Mouse (Mus musculus) cerebellum, postnatal 36 days (tissue): ENCODE results near the gene Hspb7.
A peak's percentile ranks its signal among the peaks of the same experiment; 100 is the strongest.

ENCODE experiments used
- DNase-seq, 2 experiments: peaks; one replicate each; pipeline ENCODE4 v3.0.0; 2021 to 2022; ENCODE audit warnings: mixed read lengths in 2 of 2

The Hspb7 gene

DNA sequence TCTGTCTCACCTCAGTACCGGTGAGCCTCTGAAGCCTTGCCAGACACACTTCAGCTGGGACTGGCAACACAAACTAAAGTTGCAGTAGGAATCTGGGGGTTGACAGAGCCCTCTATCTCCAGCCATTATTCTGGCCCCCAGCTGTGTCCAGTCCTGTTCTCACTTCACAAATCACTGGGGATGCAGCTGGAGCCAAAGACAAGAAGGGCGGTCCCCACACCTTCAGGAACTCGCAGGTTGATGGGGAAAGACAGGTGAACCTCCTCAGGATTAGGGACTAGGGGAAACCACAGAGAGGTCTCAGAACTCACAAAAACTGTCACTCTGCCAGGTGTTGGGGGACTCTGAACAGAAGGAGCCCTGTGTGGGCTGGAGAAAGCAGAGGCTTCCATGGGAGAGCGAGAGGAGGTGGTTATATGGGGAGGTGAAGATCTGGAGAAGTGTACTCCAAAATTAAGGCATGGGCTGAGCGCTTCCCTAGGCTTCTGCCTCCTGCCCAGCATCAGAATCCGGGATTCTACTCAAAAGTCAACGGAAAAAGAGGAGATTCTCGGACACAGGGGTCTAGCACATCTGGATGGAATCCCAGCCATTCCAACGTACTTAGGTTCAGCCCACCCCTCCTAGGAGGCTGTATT lies at the start of gene Hspb7:
Hspb7 (plus strand) TSS at position 588 of the 638 bp plus-strand sequence.
- DNase-seq: no peak

DNA sequence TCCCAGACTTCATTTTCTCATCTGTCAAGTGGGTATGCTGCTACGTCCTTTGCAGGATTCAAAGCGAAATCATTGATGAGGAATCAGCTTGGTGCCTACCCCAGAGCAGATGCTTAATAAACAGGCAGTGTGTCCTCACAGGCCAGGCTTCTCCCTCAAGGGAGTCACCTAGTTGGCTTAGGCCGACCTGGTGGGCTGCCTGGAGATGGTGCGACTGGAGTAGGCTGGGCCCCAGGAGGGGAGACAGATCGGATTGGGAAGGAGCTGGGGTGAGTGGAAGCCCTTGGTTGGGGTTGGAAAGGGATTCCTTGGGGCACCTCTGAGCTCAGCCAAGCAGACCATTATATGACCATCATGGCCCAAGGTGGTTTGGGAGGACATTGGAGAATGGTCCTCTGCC lies 48.2 kb upstream of the Hspb7 start:
- DNase-seq: no peak

DNA sequence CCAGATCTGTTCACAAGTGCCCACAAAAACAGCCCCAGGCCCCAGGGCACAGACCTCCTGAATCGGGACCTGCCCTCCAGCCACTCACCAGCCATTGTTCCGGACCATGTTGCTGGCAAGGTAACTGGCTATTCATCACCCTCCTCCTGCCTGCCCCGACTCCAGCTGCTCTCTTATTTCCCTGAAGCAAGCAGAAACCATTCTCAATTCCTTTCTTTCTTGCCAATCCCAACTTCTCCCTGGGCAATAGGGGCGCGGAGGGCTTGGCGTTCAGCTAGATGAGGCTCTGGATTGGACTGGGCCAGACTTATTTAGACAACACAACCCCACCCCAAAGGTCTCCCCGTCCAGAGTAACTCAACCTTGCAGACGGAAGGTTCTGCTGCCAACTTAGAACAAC lies 40.9 kb upstream of the Hspb7 start:
- DNase-seq: no peak

DNA sequence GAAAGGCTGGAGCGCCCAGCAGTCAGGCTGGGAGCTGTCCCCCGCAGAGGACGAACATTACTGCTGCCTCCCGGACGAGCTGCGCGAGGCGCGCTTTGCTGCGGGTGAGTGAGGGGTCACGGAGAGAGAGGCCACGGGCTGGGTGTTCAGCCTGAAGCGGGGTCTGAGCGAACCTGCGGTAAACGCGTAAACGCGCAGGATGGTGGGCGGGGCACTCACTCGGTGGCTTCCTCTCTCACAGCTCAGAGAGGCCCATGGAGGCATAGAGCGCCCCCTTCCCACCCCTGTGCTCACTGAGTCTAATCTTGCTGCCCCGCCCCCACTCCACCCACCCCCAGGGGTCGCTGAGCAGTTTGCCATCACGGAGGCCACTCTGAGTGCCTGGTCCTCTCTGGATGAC lies 38.2 kb upstream of the Hspb7 start:
- no peak for DNase-seq

DNA sequence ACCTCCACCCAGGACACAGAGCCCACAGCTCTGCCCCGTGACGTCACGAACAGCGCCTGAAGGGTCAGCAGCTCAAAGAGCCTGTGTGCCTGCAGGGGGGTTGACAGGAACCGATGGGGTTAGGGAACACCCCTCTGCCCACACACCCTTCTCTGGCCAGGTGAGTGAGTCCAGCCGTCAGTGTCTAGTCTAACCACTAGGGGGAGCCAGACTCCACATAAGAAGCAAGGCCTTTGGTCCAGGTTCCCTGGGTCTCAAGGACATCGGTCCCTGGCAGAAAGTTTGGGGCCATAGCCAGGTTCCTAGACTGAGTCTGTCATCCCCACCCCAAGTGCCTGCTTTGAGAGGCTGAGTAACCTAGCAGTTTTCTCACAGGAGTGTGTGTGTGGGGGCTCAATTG lies 35.3 kb upstream of the Hspb7 start:
- peak; percentile 46 to 55 for DNase-seq

DNA sequence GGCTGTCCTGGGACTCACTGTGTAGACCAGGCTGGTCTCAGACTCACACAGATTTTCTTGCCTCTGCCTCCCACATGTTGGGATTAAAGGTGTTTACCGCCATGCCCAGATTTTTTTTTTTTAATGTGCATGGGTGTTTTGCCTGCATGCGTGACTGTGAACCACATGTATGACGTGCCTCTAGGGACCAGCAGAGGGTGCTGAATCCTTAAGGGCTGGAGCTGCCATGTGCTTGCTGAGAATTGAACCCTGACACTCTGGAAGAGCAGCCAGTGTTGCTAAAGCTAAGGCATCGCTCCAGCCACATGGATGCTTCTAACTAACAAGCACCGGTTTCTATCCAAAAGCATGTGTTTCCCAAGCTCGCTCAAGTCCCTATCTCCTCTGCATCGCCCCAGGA lies 34.4 kb upstream of the Hspb7 start:
- no peak for DNase-seq

DNA sequence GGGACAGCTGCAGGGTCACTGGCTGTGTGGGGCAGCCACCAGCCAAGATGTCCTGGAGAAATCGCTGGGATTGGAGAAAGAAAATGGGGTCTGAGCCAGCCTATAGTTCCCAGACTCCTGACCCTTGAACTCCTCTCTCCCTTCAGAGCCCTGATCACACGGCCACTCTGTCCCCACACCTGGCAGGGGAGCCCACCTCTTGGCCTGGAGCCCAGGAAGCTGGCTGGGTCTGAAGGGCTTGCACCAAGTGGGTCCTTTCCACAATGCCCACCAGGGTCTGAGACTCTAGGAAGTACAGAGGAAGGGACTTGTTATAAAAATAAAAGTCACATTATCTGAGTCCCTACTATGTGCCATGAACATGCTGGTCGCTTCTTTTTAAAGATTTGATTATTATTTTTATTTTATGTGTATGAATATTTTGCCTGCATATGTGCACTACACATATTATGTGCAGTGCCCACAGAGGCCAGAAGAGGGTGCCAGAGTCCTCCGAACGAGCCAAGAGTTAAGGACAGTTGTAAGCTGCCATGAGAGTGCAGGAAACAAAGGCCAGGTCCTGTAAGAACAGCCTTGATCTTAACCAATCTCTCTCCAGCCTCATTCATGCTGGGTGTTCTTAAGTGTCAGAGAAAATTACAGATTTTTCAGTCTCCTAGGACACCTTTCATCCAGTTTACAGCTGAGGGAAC lies 33.3 kb upstream of the Hspb7 start:
- DNase-seq: peak; percentile 66 to 73

DNA sequence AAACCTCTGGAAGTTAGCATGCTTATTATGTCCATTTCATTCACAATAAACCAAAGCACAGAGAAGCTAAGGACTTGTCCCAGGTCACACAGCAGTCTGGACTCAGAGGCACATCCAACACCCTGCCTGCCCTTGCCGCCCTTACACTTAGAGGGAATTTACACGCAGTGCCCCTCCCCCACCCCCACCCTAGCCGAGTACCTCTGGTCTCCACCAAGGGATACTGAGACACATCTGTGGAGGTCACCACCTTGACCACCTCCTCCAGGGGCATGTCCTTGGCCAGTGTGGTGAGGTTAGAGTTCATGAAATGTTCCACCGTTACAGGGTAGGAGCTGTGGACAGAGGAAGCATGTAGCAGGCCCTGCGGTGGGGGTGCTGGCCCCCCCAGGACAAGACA lies 32.6 kb upstream of the Hspb7 start:
- no peak for DNase-seq

DNA sequence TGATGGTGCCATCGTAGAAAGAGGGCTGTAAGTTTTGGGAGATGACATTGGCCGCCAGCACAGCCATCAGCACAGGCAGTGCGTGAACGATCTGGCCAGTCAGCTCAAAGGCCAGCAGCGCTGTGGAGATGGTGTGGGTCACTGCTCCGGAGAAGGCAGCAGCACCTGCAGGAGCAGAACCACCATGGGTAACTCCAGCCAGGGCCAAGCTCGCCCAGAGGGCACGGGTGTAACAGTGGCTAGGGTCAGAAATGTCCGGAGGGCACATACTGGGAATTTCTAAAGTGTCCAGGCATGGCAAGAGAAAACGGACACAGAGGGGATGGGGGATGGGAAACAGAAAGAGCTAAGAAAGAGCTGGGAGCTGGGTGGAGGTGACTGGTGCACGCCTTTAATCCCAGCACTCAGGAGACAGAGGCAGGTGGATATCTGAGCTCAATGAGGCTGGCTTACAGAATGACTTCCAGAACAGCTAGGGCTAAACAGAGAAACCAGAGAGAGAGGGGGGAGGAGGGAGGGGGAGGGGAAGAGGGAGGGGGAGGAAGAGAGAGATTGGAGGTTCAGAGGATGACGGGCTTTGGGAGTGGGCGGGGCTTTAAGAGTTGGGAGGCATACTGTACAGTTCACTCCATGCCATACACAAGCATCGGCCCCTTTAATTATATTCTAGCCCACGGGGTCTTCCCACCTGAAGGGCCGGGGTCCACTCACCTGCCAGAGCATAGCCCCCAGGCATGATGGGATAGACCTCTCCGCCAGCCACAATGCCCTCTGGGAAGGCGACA lies 31.0 kb upstream of the Hspb7 start:
- DNase-seq: no peak

DNA sequence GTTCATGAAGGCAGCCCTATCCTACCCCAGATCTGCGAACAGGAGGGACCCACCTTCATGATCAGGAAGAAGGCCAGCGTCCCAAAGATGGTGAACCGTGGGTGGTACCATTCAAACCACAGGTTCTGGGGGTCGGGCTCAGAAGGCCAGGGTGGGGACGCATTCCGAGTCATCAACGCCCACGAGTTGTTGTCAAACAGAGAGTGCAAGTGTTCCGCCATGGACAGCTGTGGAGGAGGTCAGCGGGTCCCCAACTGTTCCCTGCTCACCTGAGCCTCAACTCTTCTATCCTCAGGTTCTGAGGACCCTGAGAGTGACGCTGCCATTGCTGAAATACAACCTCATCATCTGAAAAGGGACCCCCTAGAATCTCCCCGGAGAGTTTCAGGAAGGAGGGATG lies 29.3 kb upstream of the Hspb7 start:
- no peak for DNase-seq

DNA sequence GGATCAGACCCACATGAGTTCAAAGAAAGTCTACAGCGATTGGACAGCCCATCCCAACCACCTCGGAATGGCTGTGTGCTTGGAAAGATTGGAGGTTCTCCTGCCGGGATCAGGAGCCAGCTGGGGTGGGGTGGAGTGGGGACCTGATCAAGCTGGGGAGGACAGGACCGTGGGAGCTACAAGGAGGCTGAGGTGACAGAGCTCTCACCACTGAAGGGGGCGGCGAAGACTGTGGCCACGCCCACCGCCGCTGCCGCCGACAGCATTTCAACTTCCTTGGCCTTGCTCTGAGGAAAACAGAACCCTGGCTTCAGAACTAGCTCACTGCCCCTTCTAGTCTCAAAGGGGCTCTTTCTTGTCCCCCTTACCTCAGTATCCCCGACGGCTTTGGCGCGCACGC lies 25.8 kb upstream of the Hspb7 start:
- DNase-seq: no peak

DNA sequence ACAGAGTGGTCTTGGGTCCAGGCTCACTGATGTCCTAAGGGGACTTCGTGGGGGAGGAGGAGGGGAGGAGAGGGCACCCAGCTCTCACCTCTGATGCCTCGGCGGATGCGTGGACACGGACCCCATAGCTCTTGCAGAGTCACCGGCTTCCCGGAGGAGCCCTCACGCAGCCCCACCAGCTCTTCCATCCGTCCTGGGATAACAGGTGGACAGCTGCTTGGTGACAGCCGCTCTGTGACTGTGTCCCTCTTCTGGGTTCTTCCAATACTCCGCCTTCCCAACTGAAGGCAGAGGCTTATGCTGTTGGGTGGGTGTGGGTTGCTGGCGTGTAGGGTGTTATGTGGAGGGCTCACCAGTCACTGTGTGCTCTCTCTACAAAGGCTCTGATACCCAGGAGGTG lies 22.7 kb upstream of the Hspb7 start:
- no peak for DNase-seq

DNA sequence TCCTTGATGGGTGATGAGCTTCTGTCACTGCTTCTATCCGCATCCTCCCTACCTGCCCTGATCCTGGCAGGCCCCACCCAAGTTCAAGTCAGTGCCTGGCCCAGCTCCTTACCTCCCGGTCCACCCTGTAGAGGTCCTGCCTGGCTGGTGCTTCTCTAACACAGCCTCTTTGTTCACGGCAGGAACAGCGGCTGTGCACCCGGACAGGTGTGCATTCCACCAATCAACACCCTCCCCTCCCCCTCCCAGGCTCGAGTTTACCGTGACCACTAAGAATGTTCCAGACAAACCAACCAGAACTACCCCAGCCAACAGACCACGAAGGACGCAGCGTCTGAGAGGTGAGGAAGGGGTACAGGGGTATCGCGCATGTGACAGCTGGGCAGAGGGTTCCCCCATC lies 22.0 kb upstream of the Hspb7 start, which contains the start of gene Clcnka:
Clcnka (minus strand) TSS at position 180 of the 400 bp plus-strand sequence.
- no peak for DNase-seq

DNA sequence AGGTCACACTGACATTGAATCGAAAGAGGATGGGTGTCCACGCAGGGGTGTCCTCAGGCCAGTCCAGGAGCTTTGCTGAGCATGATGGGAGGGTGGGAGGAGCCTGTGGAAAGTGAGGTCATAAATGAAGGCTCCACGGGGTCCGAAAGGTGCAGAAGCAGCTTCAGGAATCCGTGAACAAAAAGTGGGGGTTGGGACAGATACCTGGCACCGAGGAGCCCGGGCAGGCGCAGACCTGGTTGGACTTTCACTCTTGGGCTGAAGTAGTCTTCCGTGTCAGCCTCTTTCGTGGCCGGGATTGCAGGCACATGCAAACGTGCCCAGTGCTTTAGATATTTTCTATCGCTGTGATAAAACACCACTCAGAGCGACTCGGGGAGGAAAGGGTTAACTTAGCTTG lies 20.4 kb upstream of the Hspb7 start:
- DNase-seq: no peak

DNA sequence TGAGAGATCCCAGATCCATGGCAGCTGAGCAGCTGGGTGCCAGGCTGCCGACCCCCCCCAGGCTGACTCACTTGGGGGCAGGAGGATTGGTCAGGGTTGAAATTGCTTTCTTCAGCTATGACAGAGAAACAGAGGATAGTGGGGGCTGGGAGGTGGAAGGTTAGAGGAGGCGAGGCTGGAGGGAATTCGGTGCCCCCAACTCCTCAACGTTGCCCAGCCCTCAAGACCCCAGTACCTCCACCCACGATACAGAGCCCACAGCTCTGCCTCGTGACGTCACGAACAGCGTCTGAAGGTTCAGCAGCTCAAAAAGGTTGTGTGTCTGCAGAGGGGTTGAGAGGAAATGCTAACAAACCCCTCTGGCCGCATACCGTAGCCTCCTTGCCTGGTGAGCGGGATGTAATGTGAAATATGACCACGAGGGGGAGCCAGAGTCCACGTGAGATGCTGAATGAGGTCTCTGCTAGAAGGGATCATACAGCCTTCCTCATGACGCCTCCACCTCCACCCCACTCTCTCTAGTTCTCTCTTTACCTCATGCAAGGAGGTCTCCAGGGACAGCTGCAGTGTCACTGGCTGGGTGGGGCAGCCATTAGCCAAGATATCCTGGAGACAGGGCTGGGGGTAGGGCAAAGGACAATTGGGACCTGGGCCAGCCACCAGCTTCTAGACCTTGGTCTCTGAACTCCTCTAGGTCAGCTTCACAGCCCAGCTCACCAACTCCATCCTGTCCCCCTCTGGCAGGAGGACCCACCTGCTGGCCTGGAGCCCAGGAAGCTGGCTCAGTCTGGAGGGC lies 15.9 kb upstream of the Hspb7 start:
- DNase-seq: peak; percentile 86 to 94

DNA sequence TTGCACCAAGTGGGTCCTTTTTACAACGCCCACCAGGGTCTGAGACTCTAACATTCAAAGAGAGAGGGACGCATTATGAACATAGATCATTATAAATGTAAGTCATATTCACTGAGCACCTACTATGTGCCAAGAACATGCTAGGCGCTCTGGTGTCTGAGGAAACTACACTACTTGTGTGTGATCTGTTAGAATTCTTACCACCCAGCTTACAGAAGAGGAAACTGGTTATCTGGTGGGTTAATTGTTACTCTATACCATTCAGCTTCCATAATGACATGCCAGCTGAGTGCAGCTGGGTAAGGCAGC lies 15.3 kb upstream of the Hspb7 start:
- DNase-seq: no peak

DNA sequence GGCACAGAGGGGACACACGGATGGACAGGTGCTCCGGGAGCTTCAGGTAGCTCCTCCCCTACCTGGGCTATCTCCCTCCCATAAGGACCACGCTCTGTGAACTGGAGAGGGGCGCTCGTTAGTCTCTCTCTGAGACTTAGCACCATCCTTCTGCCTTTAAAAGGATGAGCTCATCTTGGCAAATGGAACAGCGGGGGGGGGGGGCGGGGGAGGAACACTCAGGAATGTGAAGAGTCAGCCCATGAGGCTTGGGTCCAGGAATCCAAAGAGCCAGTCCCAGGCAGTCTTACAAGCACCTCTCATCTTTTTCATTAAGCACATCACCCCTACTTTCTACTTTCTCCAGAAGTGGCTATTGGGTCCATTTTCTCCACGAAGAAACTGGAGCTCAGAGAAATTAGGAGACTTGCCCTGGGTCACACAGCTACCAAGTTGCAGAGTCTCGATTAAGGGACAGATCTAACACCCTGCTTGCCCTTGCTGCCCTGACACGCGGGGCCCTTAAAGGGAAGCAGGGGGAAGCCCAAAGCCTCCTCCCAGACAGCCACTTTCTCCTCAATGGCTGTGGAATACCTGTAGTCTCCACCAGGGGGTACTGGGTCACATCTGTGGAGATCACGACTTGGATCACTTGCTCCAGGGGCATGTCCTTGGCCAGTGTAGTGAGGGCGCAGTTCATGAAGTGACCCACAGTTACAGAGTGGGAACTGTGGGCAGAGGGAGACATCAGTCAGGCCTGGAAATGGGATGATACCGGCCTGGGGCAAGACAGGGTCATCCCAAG lies 13.9 kb upstream of the Hspb7 start:
- no peak for DNase-seq

DNA sequence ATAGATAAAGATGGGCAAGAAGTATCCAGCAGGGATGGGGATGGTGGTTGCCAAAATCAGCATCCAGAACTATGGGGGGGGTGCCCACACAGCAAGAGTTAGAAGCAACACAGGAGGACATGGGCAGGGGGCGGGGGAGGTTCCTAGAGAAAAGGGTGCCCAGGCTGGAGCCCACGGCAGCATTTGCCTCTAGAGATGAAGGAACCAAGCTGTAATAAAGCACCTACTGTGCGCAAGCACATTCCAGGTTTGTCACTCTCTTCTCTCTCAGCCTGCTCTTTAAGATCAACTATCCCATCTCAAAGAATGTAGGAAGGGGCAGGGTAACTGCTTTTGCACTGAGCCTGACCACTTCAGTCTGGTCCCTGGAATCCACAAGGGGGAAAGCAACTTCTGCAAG lies 12.0 kb upstream of the Hspb7 start:
- DNase-seq: no peak

DNA sequence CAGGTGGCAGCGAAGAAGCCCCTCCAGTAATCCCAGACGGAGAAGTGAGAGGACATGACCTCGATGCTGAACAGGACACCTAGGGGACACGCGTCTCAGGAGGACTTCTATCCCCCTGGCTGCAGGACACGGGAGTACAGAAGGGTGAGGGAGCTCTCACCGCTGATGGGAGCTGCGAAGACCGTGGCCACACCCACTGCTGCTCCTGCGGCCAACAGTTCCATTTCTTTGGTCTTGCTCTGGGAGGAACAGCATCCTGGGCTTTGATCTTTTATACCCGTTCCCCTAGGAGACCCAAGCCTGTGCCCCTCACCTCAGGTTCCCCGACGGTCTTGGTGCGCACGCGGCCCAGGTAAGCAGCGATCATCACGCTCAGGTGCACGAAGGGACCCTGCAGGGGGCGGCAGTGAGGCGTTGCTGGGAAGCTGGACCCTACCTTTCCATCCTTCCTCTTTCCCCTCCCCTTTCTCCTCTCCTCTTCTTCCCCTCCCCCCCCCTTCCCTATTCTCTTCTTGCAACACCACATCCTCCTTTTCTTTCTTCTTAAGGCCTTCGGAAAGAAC lies 9.1 kb upstream of the Hspb7 start:
- DNase-seq: peak in 1 of 2 experiments; percentile 28

DNA sequence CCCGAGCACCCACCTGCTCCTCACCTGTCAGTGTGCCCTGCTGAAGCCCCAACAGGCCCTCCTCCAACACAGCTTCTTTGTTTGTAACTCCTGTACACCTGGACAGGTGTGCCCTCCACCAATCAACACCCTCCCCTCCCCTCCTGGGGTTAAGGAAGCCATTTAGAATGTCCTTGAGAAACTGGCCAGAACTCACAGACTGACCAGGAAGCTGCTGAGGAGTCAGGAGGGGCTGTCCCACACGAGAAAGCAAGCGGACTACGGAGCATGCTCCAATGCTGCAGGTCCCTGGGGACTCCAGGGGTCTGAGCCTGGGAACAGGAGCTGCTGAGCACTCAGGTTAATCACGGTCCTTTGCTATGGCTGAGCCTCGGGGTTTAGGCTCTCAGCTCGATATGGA lies 4.7 kb upstream of the Hspb7 start, which contains the start of gene Clcnkb:
Clcnkb (minus strand) TSS at position 91 of the 400 bp plus-strand sequence.
- no peak for DNase-seq

DNA sequence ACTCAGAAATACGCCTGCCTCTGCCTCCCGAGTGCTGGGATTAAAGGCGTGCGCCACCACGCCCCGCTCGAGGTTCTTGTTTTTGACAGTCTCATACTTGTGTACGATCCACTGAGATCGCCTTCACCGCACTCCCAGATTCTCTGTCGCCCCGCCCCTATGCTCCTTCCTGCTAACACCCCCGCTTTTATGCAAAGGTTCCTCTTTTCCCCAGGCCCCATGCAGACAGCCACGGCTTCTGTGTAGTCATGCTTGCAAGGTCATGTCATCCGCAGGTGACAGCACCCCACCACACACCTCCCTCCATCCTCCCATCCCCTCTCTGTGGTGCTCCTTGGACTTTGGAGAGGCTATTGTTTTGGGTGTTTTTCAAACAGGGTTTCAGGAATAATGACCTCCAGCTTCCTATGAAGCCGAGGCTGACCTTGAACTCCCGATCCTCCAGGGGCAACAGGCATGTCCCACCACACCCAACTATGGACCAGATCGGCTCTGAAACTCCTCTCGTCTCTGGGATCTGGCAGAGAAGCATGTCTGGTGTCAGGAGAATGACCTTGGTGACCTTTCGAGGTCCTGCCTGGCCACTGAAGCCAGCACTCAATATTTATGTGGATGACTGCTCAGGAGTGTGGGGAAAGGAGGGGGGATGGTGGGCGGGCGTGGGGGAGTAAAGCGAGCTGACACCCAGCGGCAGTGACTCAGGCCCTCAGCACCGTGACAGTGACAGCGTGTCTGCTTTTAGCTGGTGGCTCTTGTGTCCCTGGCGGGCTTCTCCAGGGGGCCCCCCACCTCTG lies 984 bp upstream of the Hspb7 start:
- no peak for DNase-seq
